Mouse (Mus musculus) lung, adult 2 months (tissue): ENCODE results near the gene Ralgps2. TPM values are rescaled to one million over a fixed set of nuclear protein-coding genes. Genes with fewer than 3 reads are reported as not detected.

Experiments used
- DNase-seq: peaks from one replicate; pipeline ENCODE4 v3.0.0; 2022
- H3K4me1 ChIP-seq: fragments of 200-500 bp; 2 replicates; pipeline ENCODE4 v1.6.1; 2011; ENCODE audit warnings: low read length; ENCODE audit not compliant: control insufficient read depth, insufficient read depth
- H3K4me3 ChIP-seq: fragments of 200-500 bp; replicated peaks from 2 replicates; pipeline ENCODE3; 2011; ENCODE audit warnings: low read depth, mild to moderate bottlenecking, control low read depth, low read length; ENCODE audit errors: extremely low read depth
- CTCF ChIP-seq: fragments of 200-500 bp; IDR thresholded peaks from 2 replicates; pipeline ENCODE4 v1.5.1; 2011; ENCODE audit warnings: mild to moderate bottlenecking, low read length, control low read depth; ENCODE audit not compliant: insufficient read depth
- POLR2A ChIP-seq: fragments of 200-500 bp; IDR thresholded peaks from 2 replicates; pipeline ENCODE4 v1.6.1; 2011; ENCODE audit warnings: low read depth, mild to moderate bottlenecking, control low read depth, low read length, borderline replicate concordance; ENCODE audit errors: extremely low read depth
- WGBS: fragments of 180-500 bp; shearing (Covaris S2); methylation state at CpG from one replicate; pipeline ENCODE4 v1.1.7; 2018; 5-methylcytosine and 5-hydroxymethylcytosine counted together
- polyA plus RNA-seq: library from polyadenylated mRNA; depleted of rRNA; stranded (reverse); fragments of >200 nt; gene quantifications from 2 replicates; pipeline ENCODE4 v1.2.3, GENCODE M21; 2012

The Ralgps2 gene
- polyA plus RNA-seq, 1 experiment: 7.0 TPM

DNA sequence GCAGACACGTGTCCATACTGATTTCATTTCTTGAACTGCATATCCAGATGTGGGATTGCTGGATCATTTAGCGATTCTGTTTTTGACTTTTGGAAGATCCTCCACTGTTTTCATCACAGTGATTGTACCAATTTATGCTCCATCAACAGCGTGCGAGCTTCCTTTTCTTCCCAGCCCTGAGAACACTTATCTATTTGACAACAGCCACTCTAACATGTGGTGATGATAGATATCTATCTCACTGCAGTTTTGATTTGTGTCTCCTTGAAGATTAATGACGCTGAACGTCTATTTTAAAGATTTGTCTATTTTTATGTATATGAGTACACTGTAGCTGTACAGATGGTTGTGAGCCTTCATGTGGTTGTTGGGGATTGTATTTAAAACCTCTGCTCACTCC lies 34.4 kb upstream of the Ralgps2 start:
- no peaks in the 10 kb centered on the region for H3K4me1 ChIP-seq
- 76% methylated on average over 6 of the region's 6 CpGs for WGBS
- TF ChIP-seq POLR2A (no peak), CTCF (no peak)

DNA sequence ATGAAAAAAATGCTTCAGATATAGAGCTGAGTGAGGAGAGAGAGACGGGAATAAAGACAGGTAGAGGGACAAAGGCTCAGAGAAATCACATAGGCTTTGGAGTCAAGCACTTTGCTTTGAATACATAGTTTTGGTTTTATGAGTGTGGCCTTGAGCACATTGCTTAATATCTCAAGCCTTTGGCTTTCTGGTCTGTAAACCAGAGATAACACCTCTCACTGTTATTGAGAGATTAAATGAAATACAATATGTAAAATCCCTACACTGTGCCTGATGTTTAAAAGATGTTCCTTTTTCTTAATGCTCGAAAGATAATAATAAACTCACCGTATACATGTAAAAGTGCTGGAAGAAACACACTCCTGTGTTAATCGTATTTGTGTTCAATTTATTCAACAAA lies 33.0 kb upstream of the Ralgps2 start:
- Histone ChIP-seq H3K4me3 (no peak overlapping the region), H3K4me1 (no peaks in the 10 kb centered on the region)
- TF ChIP-seq POLR2A (no peak), CTCF (no peak)
- no peak for DNase-seq
- 87% methylated on average over 4 of the region's 4 CpGs for WGBS

More for the DNA sequence above, 34.4 kb upstream of the Ralgps2 start:
- H3K4me3 ChIP-seq: no peak overlapping the region
- no peak for DNase-seq

DNA sequence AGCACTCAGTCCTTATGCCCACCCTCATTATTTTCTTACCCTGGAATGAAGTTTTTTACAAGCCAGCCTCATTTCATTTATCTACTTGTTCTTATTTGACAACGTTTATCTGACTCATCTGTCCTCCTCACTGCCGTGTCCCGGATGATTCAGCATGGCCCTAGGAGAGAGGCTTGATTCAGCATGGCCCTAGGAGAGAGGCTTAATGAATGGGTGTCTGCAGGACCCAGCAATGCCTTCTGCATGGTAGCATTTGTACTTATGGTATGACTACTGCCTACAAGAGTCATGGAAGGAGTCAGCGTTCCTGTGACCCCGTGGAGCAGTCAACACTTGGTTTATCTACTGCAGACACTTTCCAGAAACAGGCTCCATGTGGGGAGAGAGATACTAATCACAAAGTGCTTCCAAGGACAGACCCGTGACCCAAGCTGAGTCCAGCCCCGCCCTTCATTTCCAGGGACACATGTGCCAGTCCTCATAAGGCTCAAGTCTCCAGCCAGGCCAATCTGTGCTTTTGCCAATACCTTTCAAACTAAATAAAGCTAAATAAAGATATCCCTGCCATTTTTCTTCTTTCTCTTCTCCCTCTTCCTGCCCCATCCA lies 31.9 kb upstream of the Ralgps2 start:
- DNase-seq: no peak
- WGBS: 72% methylated on average over 7 of the region's 7 CpGs
- no peak overlapping the region for H3K4me3 ChIP-seq
- no peak for TF ChIP-seq CTCF
- TF ChIP-seq POLR2A: no peak
- H3K4me1 ChIP-seq: no peaks in the 10 kb centered on the region

DNA sequence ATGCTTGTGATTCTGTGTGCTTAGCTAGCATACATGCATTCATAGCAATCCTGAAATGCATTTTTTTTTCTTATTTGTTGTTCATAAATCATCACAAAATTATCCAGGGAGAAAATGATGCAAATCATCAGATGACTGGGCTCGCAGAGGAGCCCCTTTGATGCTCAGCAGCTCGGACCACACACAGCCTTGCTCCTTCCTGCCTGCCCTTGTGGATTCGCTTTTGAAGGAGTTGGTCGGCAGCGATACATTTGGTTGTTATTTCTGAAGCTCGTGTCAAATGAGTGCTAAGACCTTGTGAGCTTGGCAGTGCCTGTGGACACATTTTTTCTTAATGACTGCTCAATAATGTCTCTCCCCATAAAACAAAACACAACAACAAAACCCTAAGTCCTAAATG lies 31.2 kb upstream of the Ralgps2 start:
- no peak for TF ChIP-seq CTCF
- no peak for TF ChIP-seq POLR2A
- WGBS: 55% methylated on average over 6 of the region's 6 CpGs
- H3K4me1 ChIP-seq: no peaks in the 10 kb centered on the region
- H3K4me3 ChIP-seq: no peak overlapping the region
- no peak for DNase-seq

DNA sequence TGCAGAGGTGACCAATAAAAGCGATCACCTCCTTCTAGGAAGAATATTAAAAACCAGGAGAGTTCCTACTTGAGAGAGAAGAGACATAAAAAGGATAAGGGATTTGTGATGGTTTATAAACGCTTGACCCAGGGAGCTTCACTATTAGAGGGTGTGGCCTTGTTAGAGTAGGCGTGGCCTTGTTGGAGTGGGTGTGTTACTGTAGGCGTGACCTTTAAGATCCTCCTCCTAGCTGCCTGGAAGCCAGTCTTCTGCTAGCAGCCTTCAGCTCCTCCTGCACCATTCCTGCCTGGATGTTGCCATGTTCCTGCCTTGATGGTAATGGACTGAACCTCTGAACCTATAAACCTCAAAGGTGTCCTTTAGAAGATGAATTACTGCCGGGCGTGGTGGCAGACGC lies 28.7 kb upstream of the Ralgps2 start:
- WGBS: 76% methylated on average over 7 of the region's 7 CpGs
- H3K4me3 ChIP-seq: no peak overlapping the region
- DNase-seq: no peak
- H3K4me1 ChIP-seq: no peaks in the 10 kb centered on the region
- TF ChIP-seq POLR2A: no peak
- no peak for TF ChIP-seq CTCF

DNA sequence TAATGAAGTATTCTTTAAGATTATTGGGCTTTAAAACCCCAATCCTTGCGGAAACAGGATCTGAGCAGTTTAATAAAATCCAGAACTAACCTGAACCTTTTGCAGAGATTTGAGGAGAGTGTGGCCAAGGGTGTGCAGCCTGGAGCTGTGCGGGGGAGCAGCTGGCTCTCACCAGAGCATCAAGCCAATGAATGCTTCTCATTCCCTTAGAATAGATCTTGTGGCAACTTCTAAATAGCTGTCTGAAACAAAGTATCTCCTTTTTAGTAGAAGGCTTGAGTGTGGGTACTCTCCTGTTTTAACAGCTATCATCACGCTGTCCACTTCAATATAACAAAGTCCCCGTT lies 25.1 kb upstream of the Ralgps2 start:
- 82% methylated on average over 4 of the region's 4 CpGs for WGBS
- Histone ChIP-seq H3K4me1 (no peaks in the 10 kb centered on the region), H3K4me3 (no peak overlapping the region)
- TF ChIP-seq CTCF (no peak), POLR2A (no peak)
- no peak for DNase-seq

DNA sequence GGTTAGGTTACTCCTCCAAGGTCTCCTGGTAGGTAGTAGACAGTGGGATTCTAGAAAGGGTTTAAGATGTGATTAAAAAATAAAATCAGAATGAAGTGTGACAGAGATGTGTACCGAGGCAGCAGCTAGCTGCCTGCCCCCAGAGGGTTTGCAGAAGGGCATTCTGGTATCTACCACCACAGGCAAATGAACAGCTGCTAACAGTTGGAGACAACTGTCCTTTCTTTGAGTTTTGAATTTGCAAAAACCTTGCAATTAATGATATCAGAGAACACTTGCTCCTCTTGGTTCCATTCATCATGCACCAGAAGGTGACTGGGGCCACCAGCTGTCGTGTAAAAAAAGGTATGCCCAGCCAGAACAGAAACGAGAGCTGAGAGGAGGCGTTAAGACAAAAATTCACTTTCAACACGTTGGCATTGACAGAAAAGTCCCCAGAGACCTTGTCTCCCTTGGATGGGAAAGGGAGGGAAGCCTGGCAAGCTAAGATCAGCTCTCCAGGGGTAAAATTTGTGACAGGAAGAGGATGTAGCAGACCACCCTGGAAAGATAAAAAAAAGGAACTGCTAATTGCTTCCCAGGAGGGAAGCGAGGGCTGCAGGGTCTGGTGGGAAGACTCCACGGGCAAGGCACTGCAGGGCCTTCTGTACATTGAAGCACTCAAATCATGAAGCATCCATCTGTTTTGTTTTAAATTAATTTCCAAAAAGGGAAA lies 24.6 kb upstream of the Ralgps2 start:
- no peak for DNase-seq
- no peaks in the 10 kb centered on the region for H3K4me1 ChIP-seq
- WGBS: 34% methylated on average over 7 of the region's 7 CpGs
- no peak for TF ChIP-seq CTCF
- TF ChIP-seq POLR2A: no peak
- H3K4me3 ChIP-seq: no peak overlapping the region

DNA sequence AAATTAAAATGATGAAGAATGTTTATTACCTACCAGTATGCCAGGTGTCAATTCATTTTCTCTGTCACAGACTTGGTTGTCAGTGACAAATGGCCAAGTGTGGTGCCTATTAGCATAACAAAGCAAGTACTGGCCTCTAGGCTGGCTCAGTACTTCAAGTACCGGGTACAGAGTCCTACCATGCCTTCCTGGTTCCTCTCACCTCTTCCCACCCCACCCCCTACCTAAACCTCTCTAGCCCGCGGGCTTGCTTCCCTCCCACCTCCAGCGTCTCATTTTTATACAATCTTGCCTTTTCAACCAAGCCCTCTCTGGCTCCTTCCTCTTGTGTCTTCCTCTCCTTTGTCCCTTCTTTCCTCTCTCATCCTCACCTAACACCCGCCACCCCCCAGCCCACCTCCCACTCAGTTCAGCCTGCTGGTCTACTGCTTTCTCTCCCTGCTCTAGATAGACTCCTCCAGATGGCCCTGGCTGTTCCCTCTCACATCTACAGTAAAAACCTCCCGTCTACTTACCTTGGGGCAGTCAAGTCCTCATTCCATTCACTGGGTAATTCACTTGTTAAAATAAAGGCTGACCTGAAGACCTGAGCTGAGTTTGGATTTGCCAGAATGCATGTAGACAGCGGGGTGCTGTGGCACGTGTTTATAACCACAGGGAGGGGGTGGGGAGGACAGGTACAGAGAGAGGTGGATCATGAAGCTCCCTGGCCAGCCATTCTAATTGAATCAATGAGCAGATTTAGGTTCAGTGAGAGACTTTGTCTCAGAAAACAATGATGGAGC lies 22.2 kb upstream of the Ralgps2 start:
- Histone ChIP-seq H3K4me3 (no peak overlapping the region), H3K4me1 (no peaks in the 10 kb centered on the region)
- no peak for DNase-seq
- no peak for TF ChIP-seq POLR2A
- TF ChIP-seq CTCF: no peak
- WGBS: 64% methylated on average over 8 of the region's 8 CpGs

DNA sequence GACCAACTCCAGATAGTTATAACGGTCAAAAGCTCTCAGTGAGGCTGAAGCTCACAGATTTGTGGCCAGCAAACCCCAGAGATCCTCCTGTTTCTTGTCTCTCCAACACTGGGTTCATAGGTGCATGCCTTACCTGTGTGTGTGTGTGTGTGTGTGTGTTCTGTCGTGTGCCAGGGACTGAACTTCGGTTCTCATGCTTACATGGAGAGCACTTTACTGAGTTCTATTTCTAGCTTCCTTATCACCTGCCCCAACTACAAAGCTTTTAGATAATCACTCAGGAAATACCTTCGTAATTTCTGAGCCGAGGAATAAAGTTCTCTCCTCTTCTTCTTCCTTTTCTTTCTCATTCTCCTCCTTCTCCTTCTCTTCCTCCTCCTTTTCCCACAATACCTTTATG lies 19.6 kb upstream of the Ralgps2 start:
- no peak for DNase-seq
- Histone ChIP-seq H3K4me1 (no peaks in the 10 kb centered on the region; the same call in 1 of the 2 replicates), H3K4me3 (no peak overlapping the region)
- WGBS: 50% methylated on average over 5 of the region's 5 CpGs
- TF ChIP-seq POLR2A (no peak), CTCF (no peak)
